Mouse (Mus musculus): ENCODE data around the gene Lingo2.
"Not testable (repeated sequence)": the region's sequence is repeated elsewhere in the genome, so short reads cannot be mapped to it uniquely, and the experiment has no call there.

Lingo2 gene

DNA sequence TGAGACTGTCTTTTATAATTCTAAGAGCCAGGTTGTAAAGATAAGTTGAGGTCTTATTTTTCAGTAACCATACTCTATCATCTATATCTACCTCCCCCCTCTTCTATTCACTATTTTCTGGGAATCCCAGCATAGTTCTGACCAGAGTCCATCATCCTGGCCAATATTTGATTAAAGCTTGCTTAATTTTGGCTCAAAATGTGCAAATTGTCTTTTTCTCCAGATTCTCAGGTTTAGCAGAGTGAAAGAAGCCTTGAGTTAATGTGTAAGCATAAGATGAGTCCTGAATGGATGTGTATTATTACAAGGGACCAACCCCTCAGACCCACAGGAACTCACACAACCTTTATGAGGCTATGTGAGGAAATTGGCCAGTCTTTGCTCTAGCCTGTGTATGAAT lies 820.2 kb downstream of the Lingo2 start:
- DNase-seq (ENCODE audit: inconsistent age in 2 of 2, low spot score in 1 of 2), result no peak

DNA sequence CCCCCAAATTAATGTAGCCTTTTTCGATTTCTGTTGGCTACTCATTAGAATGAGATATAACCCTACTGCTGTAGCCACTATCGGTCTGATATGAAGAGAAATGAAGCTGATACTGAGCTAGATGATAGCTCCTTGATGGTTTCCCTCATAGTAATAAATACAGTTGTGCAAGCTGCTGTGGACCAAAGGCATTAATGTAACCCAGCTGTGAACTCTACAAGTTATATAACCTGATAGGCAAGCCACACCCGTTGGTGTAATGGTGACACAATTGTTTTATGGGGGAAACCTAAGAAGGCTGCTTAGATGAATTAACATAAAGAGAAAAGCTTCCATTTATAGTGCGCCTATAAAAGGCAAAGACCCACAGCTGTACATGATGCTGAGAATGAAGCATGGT lies 856.1 kb downstream of the Lingo2 start:
- no peak for DNase-seq (ENCODE audit: inconsistent age in 2 of 2, low spot score in 1 of 2)

DNA sequence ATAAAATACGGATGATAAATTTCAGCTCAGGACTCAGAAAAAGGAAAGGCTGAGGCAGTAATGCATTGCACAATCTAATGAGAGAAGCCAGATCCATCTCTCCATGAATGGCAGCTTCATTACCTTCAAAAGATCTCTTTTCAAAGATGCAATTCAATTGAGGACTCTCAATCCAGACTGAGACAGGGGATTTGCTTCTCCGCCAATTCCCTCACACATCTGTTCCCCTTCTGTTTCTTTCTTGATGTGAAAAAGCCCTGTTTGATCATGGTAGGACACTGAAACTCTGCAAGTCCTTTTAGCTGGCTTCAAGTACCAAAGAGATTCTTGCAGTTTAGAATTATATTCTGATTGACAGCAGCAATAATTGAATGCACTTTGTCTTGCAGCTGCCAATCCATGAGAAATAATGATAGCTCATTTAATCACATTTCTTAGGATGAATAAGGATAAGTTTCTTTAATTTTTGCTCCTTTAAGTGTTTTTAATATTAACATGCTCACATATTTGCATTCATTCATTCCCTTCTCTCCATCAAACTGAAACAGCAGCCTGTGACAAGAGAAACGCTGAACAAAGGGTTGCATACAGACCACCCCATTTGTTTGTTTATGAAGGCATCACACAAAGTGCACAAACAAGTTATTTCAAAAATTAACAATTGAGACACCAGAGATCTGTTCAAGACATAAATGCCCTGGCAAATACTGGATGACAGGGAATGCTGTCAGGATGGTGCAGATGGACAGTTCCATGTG lies 870.3 kb downstream of the Lingo2 start:
- no peak for DNase-seq (ENCODE audit: inconsistent age in 2 of 2, low spot score in 1 of 2)

DNA sequence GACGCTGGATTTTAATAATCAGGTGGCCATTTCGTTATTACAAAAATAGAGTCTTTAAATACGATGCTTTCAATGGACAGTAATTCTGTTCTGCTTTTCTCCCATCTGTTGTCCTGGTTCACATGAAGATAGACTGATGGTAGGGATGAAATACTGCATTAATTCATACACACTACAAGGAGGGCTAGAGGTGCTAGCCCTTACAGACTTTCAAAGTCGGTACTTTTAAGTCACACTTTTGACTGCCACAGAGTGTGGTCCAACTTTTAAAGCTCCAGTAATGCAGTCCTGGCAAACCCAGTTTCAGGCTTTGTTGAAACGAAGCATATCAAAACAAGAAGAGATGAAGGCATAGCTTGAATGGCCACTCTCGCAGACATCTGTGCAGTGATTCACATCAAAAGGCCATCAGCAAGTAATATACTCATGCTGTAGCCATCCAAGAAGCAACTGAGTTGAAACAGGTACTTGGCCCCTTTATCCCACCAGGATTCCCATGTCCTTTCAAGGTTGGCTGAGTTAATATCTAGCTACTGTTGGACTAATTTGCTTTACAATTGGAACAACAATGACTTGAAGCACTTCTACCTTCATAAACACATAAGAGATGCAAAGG lies 872.5 kb downstream of the Lingo2 start:
- no peak for DNase-seq (ENCODE audit: inconsistent age in 2 of 2, low spot score in 1 of 2)

DNA sequence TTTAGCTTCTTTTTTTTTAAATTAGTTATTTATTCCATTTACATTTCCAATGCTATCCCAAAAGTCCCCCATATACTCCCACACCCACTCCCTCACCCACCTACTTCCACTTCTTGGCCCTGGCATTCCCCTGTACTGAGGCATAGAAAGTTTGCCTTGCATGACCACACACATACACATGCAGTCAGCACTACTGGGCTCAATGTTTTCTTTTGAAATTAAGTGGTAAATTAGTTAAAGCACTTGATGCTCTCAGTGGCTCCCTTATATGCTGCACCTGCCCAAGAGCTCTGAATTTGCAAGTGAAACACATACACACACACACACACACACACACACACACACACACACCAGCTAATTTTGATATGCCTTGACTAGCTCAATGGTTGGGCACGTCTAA lies 886.8 kb downstream of the Lingo2 start:
- DNase-seq (ENCODE audit: inconsistent age in 2 of 2, low spot score in 1 of 2), result not testable (repeated sequence)

DNA sequence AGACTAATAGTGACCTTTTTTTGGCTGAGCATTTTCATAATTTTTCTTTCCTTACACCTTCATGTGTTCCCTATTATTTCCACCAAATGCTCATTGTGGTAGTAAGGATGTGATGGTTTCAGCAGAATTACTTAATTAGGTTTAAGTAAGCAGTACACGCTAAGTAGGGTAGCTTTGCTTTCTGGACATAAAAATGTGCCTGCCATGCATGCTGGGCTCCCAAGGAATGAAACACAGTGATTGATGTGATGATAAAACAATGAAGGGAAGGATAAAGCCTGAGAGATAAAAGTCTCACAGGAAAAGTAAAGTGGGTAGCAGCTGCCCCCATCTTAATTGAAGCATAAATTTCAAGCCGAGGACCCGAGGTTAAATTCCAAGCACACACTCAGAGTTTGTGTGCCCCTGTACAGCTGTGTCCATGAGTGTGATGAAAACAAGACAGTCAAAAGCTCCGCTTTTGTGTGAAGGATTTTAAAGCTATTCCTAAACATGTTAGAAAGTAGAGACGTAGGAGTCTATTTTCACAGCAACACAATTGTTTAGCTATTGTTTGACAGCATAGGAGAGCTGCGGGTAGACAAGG lies 898.7 kb downstream of the Lingo2 start:
- DNase-seq (ENCODE audit: inconsistent age in 2 of 2, low spot score in 1 of 2), result no peak

DNA sequence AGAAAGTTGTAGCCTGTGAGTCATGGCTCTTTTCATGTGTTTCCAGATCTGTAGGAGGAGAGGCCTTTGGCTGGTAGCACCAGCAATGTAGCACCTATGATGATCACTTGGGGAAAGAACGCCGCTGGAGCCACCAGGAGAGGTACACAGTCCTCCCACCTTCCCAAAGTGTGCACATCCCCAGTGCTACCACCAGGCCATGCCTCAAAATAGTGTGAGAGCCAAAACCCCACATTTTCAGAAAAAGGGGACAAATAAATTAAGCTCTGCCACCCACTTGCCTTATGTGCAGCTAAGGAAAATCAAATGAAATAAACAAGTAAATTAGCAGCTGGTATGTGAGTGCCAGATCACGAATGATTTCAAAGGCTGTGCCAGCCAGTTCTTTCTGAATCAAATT lies 911.2 kb downstream of the Lingo2 start:
- no peak for DNase-seq (ENCODE audit: inconsistent age in 2 of 2, low spot score in 1 of 2)

- no peak for DNase-seq (ENCODE audit: inconsistent age in 2 of 2, low spot score in 1 of 2)
Observed at GRCm38 (mm10) chr4:36038742-36039141, 912.8 kb downstream of the Lingo2 start.

DNA sequence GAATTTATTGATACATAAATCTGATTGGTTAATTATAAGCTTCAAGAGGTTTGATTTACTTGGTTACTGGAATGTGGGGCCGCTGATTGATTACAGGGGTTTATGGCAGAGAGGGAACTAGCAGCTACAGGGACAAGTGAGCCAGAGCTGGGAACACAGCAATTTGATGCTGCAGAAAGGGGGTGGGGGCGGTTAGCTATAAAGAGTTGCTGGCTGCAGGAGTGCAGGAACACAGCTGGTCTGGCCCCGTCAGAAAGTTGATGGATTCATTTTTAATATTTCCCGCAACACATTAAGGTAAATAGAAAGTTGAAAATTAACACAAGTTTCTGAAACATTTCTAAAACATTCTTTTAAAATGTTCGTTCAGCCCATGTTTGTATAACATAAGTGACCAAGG lies 919.5 kb downstream of the Lingo2 start:
- no peak for DNase-seq (ENCODE audit: inconsistent age in 2 of 2, low spot score in 1 of 2)

DNA sequence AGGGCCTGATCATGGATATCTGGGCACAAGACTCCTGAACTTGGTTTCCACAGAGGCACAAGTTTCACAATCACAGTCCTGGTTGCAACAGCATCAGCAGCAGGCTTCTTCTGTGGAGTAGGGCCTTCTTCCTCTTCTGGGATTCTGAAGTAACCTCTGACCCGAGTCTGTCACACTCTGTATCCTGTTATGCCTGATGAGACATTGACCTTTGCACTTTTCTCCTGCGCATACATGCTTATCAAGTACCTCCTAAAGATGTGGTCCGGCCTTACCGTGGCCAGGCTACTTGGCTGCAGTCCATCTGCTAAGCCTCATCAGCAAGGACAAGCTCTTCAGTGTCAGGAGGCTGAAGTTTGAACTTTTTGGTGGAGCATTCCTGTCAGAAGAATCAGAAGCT lies 937.4 kb downstream of the Lingo2 start:
- DNase-seq (ENCODE audit: inconsistent age in 2 of 2, low spot score in 1 of 2), result peak; percentile 48 to 85

DNA sequence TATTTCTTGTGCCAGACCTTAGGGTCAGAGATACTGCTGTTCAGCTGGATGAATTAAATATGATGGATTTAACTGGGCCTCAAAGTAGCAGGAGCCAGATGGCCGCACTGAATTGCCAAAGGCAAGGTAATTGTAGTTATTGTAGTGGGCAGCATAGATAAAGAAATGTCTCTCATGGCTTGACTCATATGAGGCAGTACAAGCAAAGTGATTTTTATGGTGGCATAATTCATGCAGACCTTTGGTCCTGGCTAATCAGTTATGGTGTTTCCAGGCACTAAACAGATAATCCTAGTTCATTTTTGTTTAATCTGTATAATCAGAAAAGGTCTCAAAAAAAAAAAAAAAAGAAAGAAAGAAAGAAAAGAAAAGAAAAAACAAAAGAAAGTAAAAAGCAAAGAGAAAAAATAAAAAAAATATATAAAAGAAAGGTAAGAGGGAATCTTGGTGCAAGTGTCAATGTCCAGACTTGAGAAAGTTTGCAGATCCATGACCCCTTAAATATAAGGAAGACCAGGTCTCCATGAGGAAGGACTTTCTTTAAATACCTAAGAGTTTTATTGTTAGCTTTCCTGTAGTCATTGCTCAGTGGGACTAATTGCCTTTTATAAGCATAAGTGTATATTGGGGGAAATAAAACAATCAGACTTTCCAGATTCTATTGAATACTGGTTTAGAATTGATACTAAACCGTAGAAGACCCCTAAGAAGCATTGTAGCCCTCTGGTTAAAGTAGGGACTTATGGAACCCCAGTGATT lies 959.4 kb downstream of the Lingo2 start:
- DNase-seq (ENCODE audit: inconsistent age in 2 of 2, low spot score in 1 of 2), result peak in 1 of 2 experiments; percentile 4

- no peak for DNase-seq (ENCODE audit: inconsistent age in 2 of 2, low spot score in 1 of 2)
Observed at GRCm38 (mm10) chr4:35986012-35986411, 965.5 kb downstream of the Lingo2 start.

GRCm38 (mm10) chr4:35963532-35963931 lies 988.0 kb downstream of the Lingo2 start:
- no peak for DNase-seq (ENCODE audit: inconsistent age in 2 of 2, low spot score in 1 of 2)

GRCm38 (mm10) chr4:35951894-35952293 lies 999.7 kb downstream of the Lingo2 start:
- DNase-seq (ENCODE audit: inconsistent age in 2 of 2, low spot score in 1 of 2), result no peak

GRCm38 (mm10) chr4:35951251-35951650 lies 1000.3 kb downstream of the Lingo2 start:
- DNase-seq (ENCODE audit: inconsistent age in 2 of 2, low spot score in 1 of 2), result no peak

DNA sequence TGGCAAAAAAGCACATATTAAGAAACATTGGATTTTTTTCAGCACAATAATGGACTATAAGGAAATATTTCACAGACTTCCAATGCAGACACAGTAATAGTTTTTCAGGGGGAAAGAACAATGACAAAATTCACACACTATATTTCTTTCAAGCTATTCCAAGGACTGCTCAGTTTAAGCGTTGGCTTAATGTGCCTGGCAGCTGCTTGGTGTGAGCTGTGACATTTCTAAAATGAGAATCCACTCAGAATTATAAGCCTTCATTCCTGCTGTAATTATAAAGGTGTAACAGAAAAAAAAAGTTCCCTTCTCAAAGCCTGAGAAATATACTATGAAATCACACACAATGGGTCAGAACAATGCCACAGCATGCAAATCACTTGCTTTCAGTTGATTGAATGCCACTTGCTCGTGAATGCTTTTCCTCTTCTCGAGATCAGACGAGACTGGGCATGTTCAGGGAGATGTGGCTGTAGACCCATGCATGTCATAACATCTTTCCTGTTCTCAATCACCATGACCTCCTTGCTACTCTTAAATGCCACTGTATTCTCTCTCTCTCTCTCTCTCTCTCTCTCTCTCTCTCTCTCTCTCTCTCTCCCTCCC lies 1017.4 kb downstream of the Lingo2 start:
- DNase-seq (ENCODE audit: inconsistent age in 2 of 2, low spot score in 1 of 2), result no peak

DNA sequence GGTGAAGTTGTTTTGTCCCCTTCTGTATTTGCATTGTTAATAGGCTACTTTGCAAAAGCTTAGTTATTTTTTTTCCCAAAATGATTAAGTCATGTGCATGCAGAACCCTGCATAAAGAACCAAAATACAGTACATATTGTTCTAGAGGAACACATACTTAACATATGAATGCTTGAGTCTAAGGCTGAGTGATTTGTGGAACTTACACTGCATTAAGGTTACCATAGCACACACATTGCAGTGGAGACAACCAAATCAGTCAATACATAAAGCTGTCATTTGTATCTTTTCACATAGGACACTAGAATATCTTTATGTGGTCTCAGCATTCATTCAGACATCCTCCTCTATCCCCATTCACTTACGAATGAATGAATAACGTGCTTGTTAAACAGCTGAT lies 1023.8 kb downstream of the Lingo2 start:
- no peak for DNase-seq (ENCODE audit: inconsistent age in 2 of 2, low spot score in 1 of 2)

DNA sequence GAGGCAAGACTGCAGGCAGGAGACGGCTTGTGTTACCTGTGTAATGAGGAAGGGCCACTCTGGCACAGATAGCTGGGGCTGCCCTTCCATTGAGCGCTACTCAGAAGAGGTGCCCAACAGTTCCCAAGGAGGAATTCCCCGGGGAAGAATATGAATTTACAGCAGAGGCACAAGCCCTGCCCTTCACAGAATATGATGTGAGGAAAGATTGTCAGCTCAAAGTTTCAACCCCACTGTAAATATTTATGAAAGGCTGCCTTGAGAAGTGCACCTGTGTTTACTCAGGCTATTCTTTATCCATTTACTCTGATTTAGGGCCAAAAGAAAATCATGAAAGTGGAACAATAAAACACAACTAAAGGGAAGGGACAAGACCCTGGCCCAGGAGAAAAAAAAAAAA lies 1034.1 kb downstream of the Lingo2 start:
- no peak for DNase-seq (ENCODE audit: inconsistent age in 2 of 2, low spot score in 1 of 2)

DNA sequence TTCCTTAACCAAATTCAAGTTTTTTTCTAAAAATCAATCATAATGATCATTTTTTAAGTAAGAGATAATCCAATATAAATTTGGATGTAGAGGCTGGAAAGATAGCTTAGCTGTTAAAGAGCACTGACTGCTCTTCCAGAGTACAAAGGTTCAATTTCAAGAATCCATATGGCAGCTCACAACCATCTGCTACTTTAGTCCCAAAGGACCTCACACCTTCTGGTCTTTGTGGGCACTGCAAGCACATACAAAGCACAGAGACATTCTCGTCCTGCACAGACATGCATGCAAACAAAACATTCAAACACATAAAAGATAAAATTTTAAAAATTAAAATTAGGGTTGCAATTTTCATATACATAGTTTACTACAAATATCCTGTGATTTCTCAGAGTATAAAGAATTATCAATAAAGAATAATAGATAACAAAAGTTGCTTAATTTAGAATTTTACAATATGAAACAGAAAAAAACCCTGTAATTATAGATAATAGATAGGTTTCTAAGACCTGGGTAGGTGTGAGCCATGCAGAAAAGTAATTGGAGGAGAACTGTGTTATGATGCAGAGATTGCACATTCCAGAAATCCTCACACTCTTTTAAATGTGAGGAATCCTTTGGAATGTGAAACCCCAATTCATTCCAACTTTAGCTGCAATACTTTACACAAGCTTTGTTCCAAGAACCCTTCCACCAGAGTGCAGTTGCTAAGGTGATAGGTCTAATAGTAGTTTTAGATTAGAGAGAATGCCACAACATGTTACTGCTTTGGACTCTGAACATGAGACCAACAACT lies 1053.6 kb downstream of the Lingo2 start:
- DNase-seq (ENCODE audit: inconsistent age in 2 of 2, low spot score in 1 of 2), result no peak
